Mouse (Mus musculus) T-cell, adult 2 months (primary cell): ENCODE measurements around the gene Zdhhc16.

Experiments
- DNase-seq: peaks from one replicate; pipeline ENCODE4 v3.0.0; 2022; ENCODE audit warnings: low spot score

The Zdhhc16 gene

GRCm38 (mm10) chr19:41987206-41987605 is 53.9 kb downstream of the Zdhhc16 start:
- DNase-seq = no peak

- no peak for DNase-seq
Measured at GRCm38 (mm10) chr19:41989810-41990209, 56.5 kb downstream of the Zdhhc16 start.

- no peak for DNase-seq
Measured at GRCm38 (mm10) chr19:41991926-41992477, 58.7 kb downstream of the Zdhhc16 start.

GRCm38 (mm10) chr19:41992971-41993370 is 59.7 kb downstream of the Zdhhc16 start:
- DNase-seq = no peak

GRCm38 (mm10) chr19:41993484-41993883 is 60.2 kb downstream of the Zdhhc16 start:
- no peak for DNase-seq
